Mouse (Mus musculus) liver, adult 2 months (tissue): ENCODE measurements around the gene Vti1a.

Experiments
- CTCF ChIP-seq: fragments of 200-500 bp; IDR thresholded peaks from 2 replicates; pipeline ENCODE4 v1.5.1; 2011; ENCODE audit warnings: low read depth, low read length, control low read depth
- POLR2A ChIP-seq: fragments of 200-500 bp; IDR thresholded peaks from 2 replicates; pipeline ENCODE4 v1.6.1; 2011; ENCODE audit warnings: low read length, control low read depth; ENCODE audit not compliant: insufficient read depth; ENCODE audit errors: extremely low read depth

DNA sequence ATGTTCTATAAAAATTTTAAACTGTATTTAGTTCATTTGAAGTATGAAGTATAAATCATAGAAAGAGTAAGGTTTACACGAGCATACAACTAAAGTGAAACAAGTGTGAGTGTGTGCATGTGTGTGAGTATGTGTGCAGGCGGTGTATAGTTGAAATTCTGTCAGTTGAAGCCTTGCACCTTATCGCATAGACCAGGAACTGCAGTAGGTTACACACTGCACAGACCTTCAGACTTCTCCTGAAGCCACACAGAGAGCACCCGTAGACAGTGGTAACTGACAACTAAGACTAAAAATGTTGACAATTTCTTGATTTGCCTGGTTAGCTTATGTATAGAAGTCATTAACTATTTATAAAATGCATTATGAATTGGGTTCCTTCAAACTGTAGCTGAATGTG, 61.4 kb downstream of the Vti1a start:
- TF ChIP-seq CTCF: no peak
- no peak for TF ChIP-seq POLR2A
